Mouse (Mus musculus) liver, embryonic 11.5 days (tissue): Measurements from ENCODE around the gene Dhx9. TPM values are rescaled to one million over a fixed set of nuclear protein-coding genes. Genes with fewer than 3 reads are reported as not detected.
A peak's percentile ranks its signal among the peaks of the same experiment; 100 is the strongest.
"Not testable (repeated sequence)": the region's sequence is repeated elsewhere in the genome, so short reads cannot be mapped to it uniquely, and the experiment has no call there.

Experiments
- ATAC-seq: fragments of 200-750 bp; cut with Nextera tagmentation; replicated peaks from 2 replicates; pipeline ENCODE4 v1.8.0; 2017; ENCODE audit warnings: moderate number of reproducible peaks, mild to moderate bottlenecking, moderate TSS enrichment, moderate library complexity; ENCODE audit not compliant: low FRiP score
- DNase-seq: peaks from one replicate; pipeline ENCODE4 v3.0.0-alpha.2; 2017; ENCODE audit warnings: low spot score
- H3K27ac ChIP-seq: fragments of 300-500 bp; sonication (generic); 2 replicates; pipeline ENCODE4 v1.5.1; 2014; ENCODE audit warnings: mild to moderate bottlenecking, low read depth, low read length, control low read depth
- H3K27me3 ChIP-seq: fragments of 300-500 bp; sonication (generic); replicated peaks from 2 replicates; pipeline ENCODE4 v1.6.1; 2014; ENCODE audit warnings: low read length, mixed read lengths; ENCODE audit not compliant: control insufficient read depth, insufficient read depth
- H3K36me3 ChIP-seq: fragments of 300-500 bp; sonication (generic); 2 replicates; pipeline ENCODE4 v1.6.1; 2014; ENCODE audit warnings: mild to moderate bottlenecking, low read length, moderate library complexity, mixed read lengths; ENCODE audit not compliant: control insufficient read depth, insufficient read depth
- H3K4me1 ChIP-seq: fragments of 300-500 bp; sonication (generic); replicated peaks from 2 replicates; pipeline ENCODE4 v1.6.1; 2014; ENCODE audit warnings: low read length, mixed read lengths; ENCODE audit not compliant: control insufficient read depth, insufficient read depth
- H3K4me2 ChIP-seq: fragments of 300-500 bp; sonication (generic); 2 replicates; pipeline ENCODE4 v1.6.1; 2014; ENCODE audit warnings: mild to moderate bottlenecking, control low read depth, moderate library complexity
- H3K4me3 ChIP-seq: fragments of 300-500 bp; sonication (generic); 2 replicates; pipeline ENCODE4 v1.5.1; 2014; ENCODE audit warnings: low read depth, low read length, control low read depth
- H3K9ac ChIP-seq: fragments of 300-500 bp; sonication (generic); 2 replicates; pipeline ENCODE4 v1.6.1; 2014; ENCODE audit warnings: low read depth, low read length, control low read depth
- H3K9me3 ChIP-seq: fragments of 300-500 bp; sonication (generic); 2 replicates; pipeline ENCODE4 v1.6.1; 2016; ENCODE audit warnings: low read length, inconsistent platforms, mixed read lengths; ENCODE audit not compliant: control insufficient read depth
- WGBS: fragments of 180-500 bp; shearing (Covaris S2); extraction: QIAGEN DNeasy Blood & Tissue Kit; methylation state at CpG from one replicate; pipeline ENCODE4 v1.1.7; 2014; 5-methylcytosine and 5-hydroxymethylcytosine counted together
- polyA plus RNA-seq: library from polyadenylated mRNA; unstranded; fragments of >200 nt; fragmentation: Nextera tagmentation; extraction: Ambion mirVana; gene quantifications from 2 replicates; pipeline ENCODE4 v1.2.1, GENCODE M21; 2014

Dhx9 gene
- polyA plus RNA-seq, 1 experiment from 2014 or later = 16.0 TPM

DNA sequence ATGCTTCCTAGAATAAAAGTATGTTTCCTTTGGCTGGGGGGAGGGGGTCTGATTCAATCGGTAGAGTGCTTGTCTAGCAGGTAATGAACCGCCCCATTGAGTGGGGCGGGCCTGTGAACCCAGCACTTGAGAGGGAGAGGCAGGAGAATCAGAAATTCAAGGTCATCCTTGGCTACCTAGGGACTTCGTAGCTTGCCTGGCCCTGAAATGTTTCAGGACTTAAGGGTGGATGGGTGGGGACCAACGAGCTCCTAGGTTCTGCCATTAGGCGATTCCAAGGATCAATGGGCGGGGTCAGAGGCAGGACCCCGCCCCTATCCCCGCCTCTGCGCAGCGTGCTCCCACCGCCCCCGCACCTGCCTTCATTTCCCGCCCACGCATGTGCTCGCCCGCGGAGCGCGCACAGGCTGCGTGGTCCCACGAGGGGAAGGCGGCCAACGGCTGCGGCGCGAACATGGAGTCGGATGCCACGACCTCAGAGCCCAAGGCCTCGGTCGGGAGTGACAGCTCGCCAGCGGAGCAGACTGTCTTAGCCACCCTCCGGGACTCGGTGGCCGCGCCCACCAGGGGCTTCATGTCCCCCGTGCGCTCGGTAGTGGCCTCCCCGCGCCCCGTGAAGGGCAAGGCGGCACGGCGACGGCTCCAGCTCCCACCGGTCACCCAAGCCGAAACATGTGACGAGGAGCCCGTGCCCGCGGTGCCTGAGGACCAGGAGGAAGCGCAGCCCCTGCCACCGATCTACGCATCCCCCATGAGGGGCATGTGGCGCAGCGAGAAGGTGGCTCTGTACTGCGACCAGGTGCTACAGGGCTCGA lies 62.5 kb downstream of the Dhx9 start, which contains the start of gene Shcbp1l:
Shcbp1l (plus strand) TSS at position 393 of the 815 bp plus-strand sequence.
- ATAC-seq (peak; percentile 93), DNase-seq (peak; percentile 83)
- H3K4me3 ChIP-seq = peak within 1 kb of the TSS; percentile 63
- H3K9ac ChIP-seq = peak within 1 kb of the TSS; percentile 72
- H3K27ac ChIP-seq = peak within 1 kb of the TSS; percentile 4; the same call in 1 of the 2 replicates
- H3K27me3 ChIP-seq = peaks cover 8% of the 10 kb centered on the region; the same call in 1 of the 2 replicates
- peaks cover 9% of the 10 kb centered on the region for H3K4me1 ChIP-seq
- H3K9me3 ChIP-seq = no peaks in the 10 kb centered on the region
- peak within 1 kb of the TSS; percentile 99 for H3K4me2 ChIP-seq
- no peaks in the 10 kb centered on the region for H3K36me3 ChIP-seq
- WGBS = 2% methylated on average over 60 of the region's 60 CpGs

DNA sequence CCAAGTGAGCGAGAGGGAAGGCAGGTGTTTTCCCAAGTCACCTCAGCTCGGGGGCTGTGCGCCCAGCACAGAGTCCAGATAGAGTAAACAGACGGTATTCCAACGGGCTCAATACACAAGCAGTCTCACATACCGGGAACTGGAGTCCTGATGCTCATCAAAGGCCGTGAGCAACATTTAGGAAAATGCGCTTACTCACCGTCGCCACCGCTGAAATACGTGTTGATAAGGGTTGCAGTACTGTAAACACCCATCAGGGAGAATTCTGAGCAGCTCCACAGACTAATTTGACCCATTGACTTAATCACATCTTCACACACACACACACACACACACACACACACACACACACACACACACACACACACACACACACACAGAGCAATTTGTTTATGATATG lies 63.2 kb downstream of the Dhx9 start:
- H3K27me3 ChIP-seq = peaks cover 8% of the 10 kb centered on the region; the same call in 1 of the 2 replicates
- H3K9ac ChIP-seq = peak overlapping the region; percentile 38
- peak overlapping the region; percentile 63 for H3K4me3 ChIP-seq
- ATAC-seq = peak; percentile 82
- DNase-seq = no peak
- no peaks in the 10 kb centered on the region for H3K9me3 ChIP-seq
- 22% methylated on average over 12 of the region's 12 CpGs for WGBS
- H3K4me1 ChIP-seq = peaks cover 9% of the 10 kb centered on the region
- no peaks in the 10 kb centered on the region for H3K36me3 ChIP-seq
- peak overlapping the region; percentile 99 for H3K4me2 ChIP-seq
- H3K27ac ChIP-seq = peak overlapping the region; percentile 4; the same call in 1 of the 2 replicates

DNA sequence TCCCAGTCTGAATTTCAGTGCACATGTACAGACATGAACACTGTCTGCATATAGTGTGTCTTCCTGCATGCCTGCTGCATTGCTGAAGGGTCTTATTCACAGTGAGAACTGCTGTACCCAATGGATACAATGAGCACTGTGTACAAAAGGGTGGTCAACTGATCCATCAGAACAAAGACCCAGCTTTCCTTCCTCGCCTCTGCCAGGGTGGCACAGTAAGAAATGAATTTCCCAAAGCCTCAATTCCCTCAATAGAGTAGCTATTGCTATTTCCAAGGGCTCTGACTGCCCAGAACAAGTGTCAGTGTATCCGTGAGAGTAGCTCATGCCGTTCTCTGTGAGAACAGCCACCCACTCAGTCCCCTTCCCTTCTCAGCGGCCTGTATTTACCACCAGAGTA lies 69.7 kb downstream of the Dhx9 start:
- DNase-seq, H3K27me3 ChIP-seq, H3K4me2 ChIP-seq, H3K27ac ChIP-seq, H3K36me3 ChIP-seq, H3K9ac ChIP-seq, H3K9me3 ChIP-seq, ATAC-seq, H3K4me1 ChIP-seq, H3K4me3 ChIP-seq: not testable (repeated sequence)
- WGBS = 78% methylated on average over 4 of the region's 4 CpGs

DNA sequence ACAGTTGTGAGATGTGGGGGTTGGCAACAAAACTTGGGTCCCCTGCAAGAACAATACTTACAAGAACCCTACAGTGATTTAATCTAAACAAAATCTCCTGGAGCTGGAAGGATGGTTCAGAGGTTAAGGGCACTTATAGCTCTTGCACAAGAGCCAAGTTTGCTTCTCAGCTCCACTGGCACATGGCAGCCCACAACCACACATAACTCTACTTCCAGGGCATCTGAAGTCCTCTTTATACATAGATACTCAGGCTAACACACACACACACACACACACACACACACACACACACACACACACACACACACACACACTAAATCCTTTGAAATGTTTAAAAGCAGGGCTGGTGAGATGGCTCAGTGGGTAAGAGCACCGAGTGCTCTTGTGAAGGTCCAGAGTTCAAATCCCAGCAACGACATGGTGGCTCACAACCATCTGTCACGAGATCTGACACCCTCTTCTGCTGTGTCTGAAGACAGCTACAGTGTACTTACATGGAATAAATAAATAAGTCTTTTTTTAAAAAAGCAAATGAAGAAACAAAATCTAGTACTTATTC lies 71.1 kb downstream of the Dhx9 start:
- not testable (repeated sequence) for H3K4me2 ChIP-seq, DNase-seq, H3K4me3 ChIP-seq, H3K27me3 ChIP-seq, H3K36me3 ChIP-seq, H3K9me3 ChIP-seq, H3K9ac ChIP-seq, H3K27ac ChIP-seq, H3K4me1 ChIP-seq, ATAC-seq
- 81% methylated on average over 3 of the region's 3 CpGs for WGBS

DNA sequence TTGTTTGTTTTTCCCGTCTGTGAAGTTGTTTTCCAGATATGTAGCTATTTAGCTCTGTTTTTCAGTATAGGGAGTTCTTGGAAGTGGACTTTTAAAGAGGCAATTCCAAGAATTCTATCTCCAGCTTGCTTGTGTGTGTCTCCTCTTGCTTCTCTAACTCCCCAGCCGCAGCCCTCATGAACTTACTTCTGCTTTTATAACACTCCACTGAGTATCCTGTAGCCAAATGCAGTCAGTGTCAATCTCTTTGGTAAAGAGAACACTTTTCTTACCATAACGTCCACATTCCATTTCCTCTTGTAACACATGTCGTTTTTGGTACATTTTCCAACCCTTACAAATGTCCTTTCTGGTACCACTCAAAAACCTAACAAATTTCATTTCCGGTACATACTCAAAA lies 71.7 kb downstream of the Dhx9 start:
- not testable (repeated sequence) for H3K4me3 ChIP-seq, H3K4me2 ChIP-seq, H3K36me3 ChIP-seq, DNase-seq, H3K4me1 ChIP-seq, H3K27me3 ChIP-seq, H3K27ac ChIP-seq, H3K9ac ChIP-seq, H3K9me3 ChIP-seq, ATAC-seq
- 68% methylated on average over 2 of the region's 5 CpGs for WGBS

DNA sequence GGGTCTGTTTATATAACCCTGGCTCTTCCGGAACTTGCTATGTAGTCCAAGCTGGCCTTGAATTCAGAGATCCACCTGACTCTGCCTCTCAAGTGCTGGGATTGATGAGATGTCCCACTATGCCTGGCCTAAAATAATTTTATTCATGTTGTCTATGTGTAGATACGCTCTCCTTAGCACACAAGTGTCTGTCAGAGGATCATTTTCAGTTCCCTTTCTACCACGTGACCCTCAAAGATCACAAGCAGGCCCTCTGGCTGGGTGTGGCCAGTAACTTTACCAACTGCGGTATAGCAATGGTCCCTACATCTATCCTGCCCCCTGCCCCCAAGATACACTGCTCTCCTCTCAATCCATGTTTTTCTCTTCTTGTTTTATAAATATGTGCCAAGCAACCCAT lies 72.5 kb downstream of the Dhx9 start:
- Histone ChIP-seq H3K9ac (no peak overlapping the region), H3K27ac (no peak overlapping the region), H3K27me3 (no peaks in the 10 kb centered on the region), H3K36me3 (no peaks in the 10 kb centered on the region), H3K4me1 (no peaks in the 10 kb centered on the region), H3K9me3 (no peaks in the 10 kb centered on the region), H3K4me2 (no peak overlapping the region), H3K4me3 (no peak overlapping the region)
- DNase-seq = no peak
- 60% methylated on average over 4 of the region's 4 CpGs for WGBS
- 0 out of 2 replicates have a peak, but pooled peaks have one; percentile 43 for ATAC-seq

DNA sequence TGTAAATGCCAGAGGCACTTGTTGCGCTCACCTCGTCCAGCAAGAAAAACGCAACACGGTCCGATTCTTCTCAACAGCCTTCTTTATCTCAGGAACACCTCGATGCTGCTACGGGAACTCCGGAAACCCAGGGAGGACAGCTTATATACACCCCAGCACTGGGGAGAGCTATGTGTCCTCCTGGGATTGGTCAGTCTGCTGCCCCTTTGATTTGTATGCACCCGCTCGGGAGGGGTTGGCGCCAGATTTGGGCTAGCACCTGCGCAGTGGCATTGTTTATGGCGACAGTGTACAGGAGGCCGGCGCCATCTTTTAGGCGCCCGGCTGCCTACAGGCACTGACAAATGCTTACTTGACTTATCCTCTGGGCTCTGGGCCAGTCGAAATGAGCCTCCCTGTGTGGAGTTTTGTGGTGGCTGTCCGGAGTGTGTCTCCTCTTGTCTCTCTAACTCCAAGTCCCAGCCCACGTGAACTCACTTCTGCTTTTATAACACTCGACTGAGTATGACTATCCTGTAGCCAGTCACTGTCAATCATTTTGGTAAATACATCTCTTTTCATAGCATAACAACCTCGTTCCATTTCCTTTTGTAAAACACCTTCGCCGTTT lies 73.2 kb downstream of the Dhx9 start:
- DNase-seq, H3K27ac ChIP-seq, H3K9me3 ChIP-seq, H3K27me3 ChIP-seq, H3K4me1 ChIP-seq, H3K4me3 ChIP-seq, ATAC-seq, H3K4me2 ChIP-seq, H3K36me3 ChIP-seq, H3K9ac ChIP-seq: not testable (repeated sequence)
- WGBS = 78% methylated on average over 24 of the region's 24 CpGs

DNA sequence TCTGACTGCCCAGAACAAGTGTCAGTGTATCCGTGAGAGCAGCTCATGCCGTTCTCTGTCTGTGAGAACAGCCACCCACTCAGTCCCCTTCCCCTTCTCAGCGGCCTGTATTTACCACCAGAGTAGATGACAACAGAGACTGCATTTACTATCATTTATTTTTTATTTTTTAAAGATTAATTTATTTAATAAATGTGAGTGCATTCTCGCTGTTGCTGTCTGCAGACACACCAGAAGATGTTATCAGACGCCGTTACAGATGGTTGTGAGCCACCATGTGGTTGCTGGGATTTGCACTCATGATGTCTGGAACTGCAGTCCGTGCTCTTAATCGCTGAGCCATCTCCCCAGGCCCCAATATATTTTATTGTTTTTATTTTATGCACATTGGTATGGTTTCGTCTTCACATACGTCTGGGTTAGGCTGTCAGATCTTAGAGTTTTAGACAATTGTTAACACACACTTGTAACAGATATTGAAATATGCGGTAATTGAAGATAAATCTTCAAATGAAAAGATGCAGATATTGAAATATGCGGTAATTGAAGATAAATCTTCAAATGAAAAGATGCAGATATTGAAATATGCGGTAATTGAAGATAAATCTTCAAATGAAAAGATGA lies 74.0 kb downstream of the Dhx9 start:
- ATAC-seq, H3K27ac ChIP-seq, H3K4me3 ChIP-seq, H3K4me1 ChIP-seq, H3K9me3 ChIP-seq, H3K9ac ChIP-seq, H3K4me2 ChIP-seq, H3K36me3 ChIP-seq, H3K27me3 ChIP-seq, DNase-seq: not testable (repeated sequence)
- 82% methylated on average over 13 of the region's 13 CpGs for WGBS
